Mouse (Mus musculus) heart, postnatal 0 days (tissue): Measurements from ENCODE around the gene Pbx2. TPM values are rescaled to one million over a fixed set of nuclear protein-coding genes. Genes with fewer than 3 reads are reported as not detected.
A peak's percentile ranks its signal among the peaks of the same experiment; 100 is the strongest.

Experiments
- ATAC-seq: fragments of 200-750 bp; cut with Nextera tagmentation; 2 replicates; pipeline ENCODE4 v1.8.0; 2017; ENCODE audit warnings: low read depth, moderate number of reproducible peaks, moderate library complexity; ENCODE audit not compliant: insufficient read depth
- DNase-seq: peaks from one replicate; pipeline ENCODE4 v3.0.0-alpha.2; 2016; ENCODE audit warnings: low spot score
- H3K27ac ChIP-seq: fragments of 300-500 bp; sonication (generic); 2 replicates; pipeline ENCODE4 v1.5.1; 2014; ENCODE audit warnings: low read depth, mild to moderate bottlenecking
- H3K27me3 ChIP-seq: fragments of 300-500 bp; sonication (generic); 2 replicates; pipeline ENCODE4 v1.6.1; 2014; ENCODE audit warnings: low read length, mixed read lengths; ENCODE audit not compliant: control insufficient read depth, insufficient read depth
- H3K36me3 ChIP-seq: fragments of 300-500 bp; sonication (generic); replicated peaks from 2 replicates; pipeline ENCODE4 v1.6.1; 2014; ENCODE audit warnings: low read length, mixed read lengths; ENCODE audit not compliant: control insufficient read depth, insufficient read depth
- H3K4me1 ChIP-seq: fragments of 300-500 bp; sonication (generic); 2 replicates; pipeline ENCODE4 v1.6.1; 2014; ENCODE audit warnings: antibody characterized with exemption; ENCODE audit not compliant: control insufficient read depth, insufficient read depth
- H3K4me2 ChIP-seq: fragments of 300-500 bp; sonication (generic); 2 replicates; pipeline ENCODE4 v1.6.1; 2014; ENCODE audit warnings: low read depth, mild to moderate bottlenecking, low read length, moderate library complexity
- H3K4me3 ChIP-seq: fragments of 300-500 bp; sonication (generic); 2 replicates; pipeline ENCODE4 v1.5.1; 2014; ENCODE audit warnings: low read depth, low read length
- H3K9ac ChIP-seq: fragments of 300-500 bp; sonication (generic); replicated peaks from 2 replicates; pipeline ENCODE4 v1.6.1; 2014; ENCODE audit warnings: low read depth, low read length, mixed read lengths
- H3K9me3 ChIP-seq: fragments of 300-500 bp; sonication (generic); replicated peaks from 2 replicates; pipeline ENCODE4 v1.6.1; 2016; ENCODE audit warnings: low read length; ENCODE audit not compliant: control insufficient read depth
- CTCF ChIP-seq: IDR thresholded peaks from 2 replicates; pipeline ENCODE4 v1.5.1; 2016; ENCODE audit warnings: antibody characterized with exemption, control low read depth, low read depth
- EP300 ChIP-seq: IDR thresholded peaks from 2 replicates; pipeline ENCODE4 v1.6.1; 2016; ENCODE audit warnings: antibody characterized with exemption, low read depth
- WGBS: fragments of 180-500 bp; shearing (Covaris S2); extraction: QIAGEN DNeasy Blood & Tissue Kit; methylation state at CpG from one replicate; pipeline ENCODE4 v1.1.7; 2014; 5-methylcytosine and 5-hydroxymethylcytosine counted together
- polyA plus RNA-seq: library from polyadenylated mRNA; unstranded; fragments of >200 nt; fragmentation: Nextera tagmentation; extraction: Ambion mirVana; gene quantifications from 2 replicates; pipeline ENCODE4 v1.2.1, GENCODE M21; 2015
- total RNA-seq: library from RNA; depleted of rRNA; stranded (reverse); fragments of >200 nt; gene quantifications from 2 replicates; pipeline ENCODE4 v1.2.3, GENCODE M21; 2014; ENCODE audit warnings: low replicate concordance

Pbx2 gene
- total and polyA plus RNA-seq, 2 experiments from 2014 or later: 3.3 to 42.6 TPM

- peak overlapping the region; percentile 79 for H3K4me2 ChIP-seq
- under 1% methylated on average over 36 of the region's 38 CpGs for WGBS
- H3K27ac ChIP-seq: peak overlapping the region; percentile 88
- peak overlapping the region; percentile 63 for H3K4me3 ChIP-seq
- H3K27me3 ChIP-seq: no peaks in the 10 kb centered on the region
- H3K9ac ChIP-seq: peak overlapping the region; percentile 83
- no peak for TF ChIP-seq CTCF
- TF ChIP-seq EP300: no peak
- ATAC-seq (peak; percentile 73), DNase-seq (peak; percentile 81)
- no peaks in the 10 kb centered on the region for H3K36me3 ChIP-seq
- peaks cover 25% of the 10 kb centered on the region for H3K4me1 ChIP-seq
- H3K9me3 ChIP-seq: no peaks in the 10 kb centered on the region
Observed at GRCm38 (mm10) chr17:34586796-34587422, 4.2 kb upstream of the Pbx2 start.

- WGBS: under 1% methylated on average over 50 of the region's 50 CpGs
- Histone ChIP-seq H3K9ac (peak overlapping the region; percentile 83), H3K4me3 (peak overlapping the region; percentile 63), H3K9me3 (no peaks in the 10 kb centered on the region), H3K4me2 (peak overlapping the region; percentile 79), H3K27ac (peak overlapping the region; percentile 88), H3K36me3 (no peaks in the 10 kb centered on the region), H3K4me1 (peaks cover 25% of the 10 kb centered on the region), H3K27me3 (no peaks in the 10 kb centered on the region)
- peak; percentile 85 for DNase-seq
- peak; percentile 86 for ATAC-seq
- TF ChIP-seq CTCF: no peak
- no peak for TF ChIP-seq EP300
Observed at GRCm38 (mm10) chr17:34587423-34587811, 3.6 kb upstream of the Pbx2 start.

- no peak for DNase-seq
- WGBS: under 1% methylated on average over 19 of the region's 19 CpGs
- H3K4me1 ChIP-seq: peaks cover 25% of the 10 kb centered on the region
- peak overlapping the region; percentile 83 for H3K9ac ChIP-seq
- peak overlapping the region; percentile 63 for H3K4me3 ChIP-seq
- peak overlapping the region; percentile 88 for H3K27ac ChIP-seq
- no peaks in the 10 kb centered on the region for H3K27me3 ChIP-seq
- no peak for ATAC-seq
- no peaks in the 10 kb centered on the region for H3K36me3 ChIP-seq
- H3K4me2 ChIP-seq: peak overlapping the region; percentile 79
- H3K9me3 ChIP-seq: no peaks in the 10 kb centered on the region
- TF ChIP-seq CTCF (no peak), EP300 (0 out of 2 replicates have a peak, but pooled peaks have one; percentile 35)
Observed at GRCm38 (mm10) chr17:34587814-34588213, 3.3 kb upstream of the Pbx2 start.

GRCm38 (mm10) chr17:34588767-34589166, 2.3 kb upstream of the Pbx2 start:
- no peak for TF ChIP-seq EP300
- no peak for TF ChIP-seq CTCF
- Histone ChIP-seq H3K27me3 (no peaks in the 10 kb centered on the region), H3K4me2 (peak overlapping the region; percentile 79; the same call in 1 of the 2 replicates), H3K4me1 (peaks cover 28% of the 10 kb centered on the region), H3K9ac (no peak overlapping the region), H3K9me3 (no peaks in the 10 kb centered on the region), H3K36me3 (no peaks in the 10 kb centered on the region), H3K27ac (peak overlapping the region; percentile 93; the same call in 1 of the 2 replicates), H3K4me3 (no peak overlapping the region)
- no peak for DNase-seq
- ATAC-seq: no peak
- 70% methylated on average over 3 of the region's 3 CpGs for WGBS

GRCm38 (mm10) chr17:34589206-34589605, 1.9 kb upstream of the Pbx2 start:
- H3K4me3 ChIP-seq: peak overlapping the region; percentile 34; the same call in 1 of the 2 replicates
- no peak for ATAC-seq
- H3K9ac ChIP-seq: no peak overlapping the region
- H3K4me1 ChIP-seq: peaks cover 32% of the 10 kb centered on the region
- TF ChIP-seq CTCF (no peak), EP300 (no peak)
- 37% methylated on average over 7 of the region's 7 CpGs for WGBS
- no peak for DNase-seq
- H3K9me3 ChIP-seq: no peaks in the 10 kb centered on the region
- no peaks in the 10 kb centered on the region for H3K27me3 ChIP-seq
- H3K36me3 ChIP-seq: no peaks in the 10 kb centered on the region
- peak overlapping the region; percentile 79 for H3K4me2 ChIP-seq
- peak overlapping the region; percentile 93 for H3K27ac ChIP-seq

GRCm38 (mm10) chr17:34589681-34590101, 1.4 kb upstream of the Pbx2 start, which contains the start of gene Gpsm3:
Gene Gpsm3 (plus strand): TSS chr17:34589806.
- Histone ChIP-seq H3K27me3 (no peaks in the 10 kb centered on the region), H3K9me3 (no peaks in the 10 kb centered on the region), H3K4me2 (peak within 1 kb of the TSS; percentile 79), H3K36me3 (peaks cover 5% of the 10 kb centered on the region), H3K4me1 (peaks cover 36% of the 10 kb centered on the region), H3K9ac (peak within 1 kb of the TSS; percentile 35; the same call in 1 of the 2 replicates), H3K4me3 (peak within 1 kb of the TSS; percentile 34; the same call in 1 of the 2 replicates), H3K27ac (peak within 1 kb of the TSS; percentile 93)
- ATAC-seq: no peak
- no peak for TF ChIP-seq CTCF
- TF ChIP-seq EP300: no peak
- WGBS: 17% methylated on average over 6 of the region's 7 CpGs
- DNase-seq: no peak
